Mouse (Mus musculus) liver, adult 10 weeks (tissue): ENCODE measurements around the gene Gm3286. TPM values are rescaled to one million over a fixed set of nuclear protein-coding genes. Genes with fewer than 3 reads are reported as not detected.

Experiments used
- polyA plus RNA-seq: library from polyadenylated mRNA; stranded (reverse); fragments of 350-450 nt; fragmentation: Illumina TruSeq; extraction: RNeasy Lipid Tissue Mini Kit (QIAGEN cat#74804); gene quantifications from one replicate; pipeline ENCODE4 v1.2.3, GENCODE M21; 2014; ENCODE audit warnings: low read depth, low replicate concordance

Gm3286 gene
- not detected for polyA plus RNA-seq

GRCm38 (mm10) chr5:95510458-95510857, at the start of gene Gm3286:
Gm3286 (plus strand) TSS chr5:95510758.

Other genes starting within 250 kb of the Gm3286 start
- gene Gm10424, start 238.0 kb upstream of the Gm3286 start, polyA plus RNA-seq = not detected
- not detected for gene Gm3259, start 204.8 kb upstream of the Gm3286 start, polyA plus RNA-seq
- not detected for gene D5Ertd577e, start 54.0 kb upstream of the Gm3286 start, polyA plus RNA-seq
- gene Gm7971, start 84.1 kb downstream of the Gm3286 start, polyA plus RNA-seq = not detected
- not detected for gene Gm7978, start 225.4 kb downstream of the Gm3286 start, polyA plus RNA-seq
- not detected for gene Gm7982, start 231.3 kb downstream of the Gm3286 start, polyA plus RNA-seq